Mouse (Mus musculus): ENCODE measurements at regions not wholly inside any gene's neighbourhood (a gene's known extent, or its start where the extent isn't known, plus 50 kb on each side); places are given as distances from the start of the nearest gene placed in this dataset.

DNA sequence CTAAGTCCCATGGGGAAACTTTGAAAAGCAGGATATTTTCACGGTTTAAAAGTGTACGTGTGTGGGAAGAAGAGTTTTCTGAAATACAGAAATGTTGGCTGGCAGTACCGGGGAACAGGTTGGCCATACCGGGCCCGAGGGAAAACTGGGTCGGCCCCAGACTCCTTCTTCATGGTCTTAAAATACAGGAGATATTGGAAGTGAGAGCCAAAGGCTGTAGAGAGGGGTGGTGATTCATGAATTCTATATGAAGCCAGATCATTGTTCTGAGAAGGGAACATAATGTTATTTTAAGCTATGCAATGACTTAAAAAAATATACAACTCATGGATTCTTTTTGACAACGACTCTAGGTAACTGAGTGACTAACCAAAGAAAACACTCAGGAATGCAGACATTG, 133.3 kb upstream of the Atxn1 start:
- Histone ChIP-seq H3K9ac (no peak overlapping the region), H3K36me3 (replicated peaks) (no peaks in the 10 kb centered on the region), H3K27me3 (0 out of 2 replicates have a peak, but pooled peaks cover 3% of the 10 kb centered on the region), H3K4me3 (replicated peaks) (no peak overlapping the region), H3K4me2 (no peak overlapping the region), H3K27ac (no peak overlapping the region), H3K9me3 (no peaks in the 10 kb centered on the region), H3K4me1 (peaks cover 10% of the 10 kb centered on the region; the same call in 1 of the 2 replicates)
- ATAC-seq (ENCODE audit: low FRiP score): no peak
- 89% methylated on average over 7 of the region's 7 CpGs for WGBS

DNA sequence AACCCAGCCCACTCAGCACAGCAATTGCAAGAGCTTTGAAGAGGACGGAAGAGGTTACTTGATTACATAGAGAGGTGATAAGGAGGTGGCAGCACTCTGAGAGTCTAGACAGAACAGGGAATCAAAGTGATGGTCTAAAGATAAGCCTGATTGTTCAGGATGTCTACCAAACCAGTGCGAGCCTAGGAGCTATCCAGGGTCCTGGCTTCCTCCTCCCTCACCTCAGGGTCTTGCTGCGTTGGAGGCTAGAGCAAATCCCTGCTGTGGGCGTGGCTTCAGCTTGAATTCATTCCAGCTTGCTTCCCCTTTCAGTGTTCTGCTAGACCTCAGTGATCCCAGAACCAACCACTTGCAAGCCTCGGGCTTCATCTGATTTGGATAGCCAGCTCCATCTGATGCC, 132.2 kb upstream of the Atxn1 start:
- Histone ChIP-seq H3K9me3 (no peaks in the 10 kb centered on the region), H3K9ac (no peak overlapping the region), H3K27ac (no peak overlapping the region), H3K27me3 (0 out of 2 replicates have a peak, but pooled peaks cover 3% of the 10 kb centered on the region), H3K4me3 (replicated peaks) (no peak overlapping the region), H3K4me1 (peaks cover 10% of the 10 kb centered on the region; the same call in 1 of the 2 replicates), H3K4me2 (no peak overlapping the region), H3K36me3 (replicated peaks) (no peaks in the 10 kb centered on the region)
- ATAC-seq (ENCODE audit: low FRiP score): no peak
- 3% methylated on average over 5 of the region's 5 CpGs for WGBS

DNA sequence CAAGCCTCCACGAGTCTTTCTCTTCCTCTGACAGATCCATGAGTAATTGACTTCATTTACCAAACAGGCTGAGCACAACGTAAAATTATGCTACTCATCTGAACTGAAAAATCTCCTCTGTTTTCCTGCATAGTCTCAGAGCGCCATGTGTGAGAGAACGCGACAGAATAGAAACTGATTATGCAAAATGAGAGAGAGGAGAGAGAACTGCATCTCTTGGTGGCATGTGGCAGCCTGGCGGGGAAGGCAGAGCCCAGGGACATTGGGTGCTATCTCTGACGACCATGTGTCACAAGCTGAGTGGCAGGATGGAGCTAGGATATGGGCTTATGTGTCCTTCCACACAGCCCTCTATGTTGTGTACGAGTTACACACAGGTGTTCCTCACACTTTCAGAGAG, 131.6 kb upstream of the Atxn1 start:
- no peak for ATAC-seq (ENCODE audit: low FRiP score)
- Histone ChIP-seq H3K9ac (no peak overlapping the region), H3K4me3 (replicated peaks) (no peak overlapping the region), H3K27me3 (0 out of 2 replicates have a peak, but pooled peaks cover 3% of the 10 kb centered on the region), H3K27ac (no peak overlapping the region), H3K4me2 (no peak overlapping the region), H3K36me3 (replicated peaks) (no peaks in the 10 kb centered on the region), H3K9me3 (no peaks in the 10 kb centered on the region), H3K4me1 (peaks cover 10% of the 10 kb centered on the region; the same call in 1 of the 2 replicates)
- 64% methylated on average over 8 of the region's 8 CpGs for WGBS

GRCm38 (mm10) chr13:46092787-46093186, 128.0 kb upstream of the Atxn1 start:
- H3K27ac ChIP-seq: no peak overlapping the region
- ATAC-seq (ENCODE audit: low FRiP score): no peak
- H3K9me3 ChIP-seq: 0 out of 2 replicates have a peak, but pooled peaks cover 4% of the 10 kb centered on the region
- no peak overlapping the region for H3K4me3 ChIP-seq (replicated peaks)
- WGBS: 88% methylated on average over 3 of the region's 3 CpGs
- H3K4me2 ChIP-seq: no peak overlapping the region
- 0 out of 2 replicates have a peak, but pooled peaks cover 3% of the 10 kb centered on the region for H3K27me3 ChIP-seq
- H3K4me1 ChIP-seq: peaks cover 10% of the 10 kb centered on the region; the same call in 1 of the 2 replicates
- H3K36me3 ChIP-seq (replicated peaks): no peaks in the 10 kb centered on the region
- H3K9ac ChIP-seq: no peak overlapping the region

DNA sequence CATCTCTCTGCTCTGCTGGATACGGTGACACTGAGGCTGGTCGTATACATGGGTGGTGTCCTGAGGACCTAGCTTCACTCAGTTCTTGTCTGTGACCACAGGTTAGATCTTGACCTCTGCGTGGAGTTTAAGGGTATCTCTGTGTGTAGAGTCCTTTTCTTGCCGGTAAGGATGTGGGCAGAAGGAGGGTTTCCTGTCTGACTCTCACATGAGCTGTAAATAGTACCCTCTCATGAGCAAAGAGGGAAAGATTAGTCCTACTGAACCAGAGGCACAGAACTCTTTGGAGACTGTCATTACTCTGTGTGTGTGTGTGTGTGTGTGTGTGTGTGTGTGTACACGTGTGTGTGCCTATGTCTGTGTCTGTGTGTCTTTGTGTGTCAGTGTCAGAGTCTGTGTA, 126.3 kb upstream of the Atxn1 start:
- Histone ChIP-seq H3K9ac (no peak overlapping the region), H3K27ac (no peak overlapping the region), H3K9me3 (0 out of 2 replicates have a peak, but pooled peaks cover 4% of the 10 kb centered on the region), H3K36me3 (replicated peaks) (no peaks in the 10 kb centered on the region), H3K4me3 (replicated peaks) (no peak overlapping the region), H3K27me3 (0 out of 2 replicates have a peak, but pooled peaks cover 3% of the 10 kb centered on the region), H3K4me1 (no peaks in the 10 kb centered on the region), H3K4me2 (no peak overlapping the region)
- no peak for ATAC-seq (ENCODE audit: low FRiP score)
- WGBS: 88% methylated on average over 5 of the region's 5 CpGs

DNA sequence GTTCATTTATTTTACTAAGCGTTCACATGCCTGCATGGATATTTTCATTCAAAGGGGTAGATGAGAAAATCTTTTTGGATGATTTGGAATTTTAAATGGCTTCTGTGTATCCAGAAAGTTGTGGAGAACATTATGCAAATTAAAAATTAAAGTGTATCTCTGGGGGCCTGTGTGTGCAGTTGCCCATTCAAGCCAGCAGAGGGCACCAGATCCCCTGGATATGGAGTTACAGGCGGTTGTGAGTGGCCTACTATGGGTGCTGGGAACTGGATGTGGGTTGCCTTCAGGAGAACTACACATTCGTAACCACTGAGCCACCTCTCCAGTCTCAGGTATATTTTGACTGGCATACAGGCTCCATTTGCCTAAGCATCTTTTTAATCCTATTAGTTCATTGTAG, 123.4 kb upstream of the Atxn1 start:
- Histone ChIP-seq H3K9ac (no peak overlapping the region), H3K4me2 (no peak overlapping the region), H3K36me3 (replicated peaks) (no peaks in the 10 kb centered on the region), H3K9me3 (0 out of 2 replicates have a peak, but pooled peaks cover 4% of the 10 kb centered on the region), H3K27ac (no peak overlapping the region), H3K4me3 (replicated peaks) (no peak overlapping the region), H3K4me1 (no peaks in the 10 kb centered on the region), H3K27me3 (no peaks in the 10 kb centered on the region)
- WGBS: 86% methylated on average over 3 of the region's 3 CpGs
- no peak for ATAC-seq (ENCODE audit: low FRiP score)

DNA sequence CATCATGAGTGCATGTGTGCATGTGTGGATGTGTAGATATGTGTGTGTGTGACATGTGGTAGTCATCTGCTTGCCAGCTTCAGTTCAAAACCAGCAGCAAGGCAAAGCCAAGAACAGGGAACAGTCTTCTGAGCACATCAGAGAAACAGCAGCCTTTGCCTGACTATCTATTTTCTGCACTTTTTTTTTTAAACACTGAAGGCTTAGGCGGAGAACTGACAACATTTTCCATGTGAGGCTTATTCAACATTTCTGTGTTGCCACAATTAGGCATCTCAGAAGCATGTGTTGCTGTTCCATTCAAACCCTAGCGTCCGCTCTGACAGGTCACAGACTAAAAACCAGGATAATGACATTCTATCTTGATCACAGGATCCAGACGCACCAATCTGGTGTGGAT, 122.9 kb upstream of the Atxn1 start:
- Histone ChIP-seq H3K9ac (no peak overlapping the region), H3K4me3 (replicated peaks) (no peak overlapping the region), H3K4me1 (no peaks in the 10 kb centered on the region), H3K36me3 (replicated peaks) (no peaks in the 10 kb centered on the region), H3K9me3 (0 out of 2 replicates have a peak, but pooled peaks cover 4% of the 10 kb centered on the region), H3K27ac (no peak overlapping the region), H3K4me2 (no peak overlapping the region), H3K27me3 (no peaks in the 10 kb centered on the region)
- ATAC-seq (ENCODE audit: low FRiP score): no peak
- WGBS: 92% methylated on average over 4 of the region's 4 CpGs

DNA sequence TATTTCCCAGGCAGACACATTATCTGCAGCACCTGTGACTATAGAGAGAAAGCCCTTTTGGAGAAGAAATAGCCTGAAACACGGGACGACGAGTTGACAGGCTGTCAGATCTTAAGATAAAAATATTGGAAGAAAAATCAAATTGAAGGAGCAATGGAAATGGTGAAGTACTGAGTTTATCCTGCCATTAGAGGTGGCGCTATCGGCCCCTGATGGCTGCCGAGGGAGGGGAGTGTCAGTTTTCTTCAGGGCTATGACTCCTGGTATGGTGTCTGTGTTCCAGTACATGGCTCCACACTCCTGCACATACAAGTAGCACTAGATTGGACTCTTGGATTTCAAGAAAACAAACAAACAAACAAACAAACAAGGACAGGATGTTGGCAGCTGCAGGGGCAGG, 112.1 kb upstream of the Atxn1 start:
- Histone ChIP-seq H3K4me1 (no peaks in the 10 kb centered on the region), H3K4me3 (replicated peaks) (no peak overlapping the region), H3K27me3 (no peaks in the 10 kb centered on the region), H3K4me2 (no peak overlapping the region), H3K27ac (no peak overlapping the region), H3K9me3 (no peaks in the 10 kb centered on the region), H3K36me3 (replicated peaks) (no peaks in the 10 kb centered on the region), H3K9ac (no peak overlapping the region)
- 88% methylated on average over 6 of the region's 6 CpGs for WGBS
- no peak for ATAC-seq (ENCODE audit: low FRiP score)

DNA sequence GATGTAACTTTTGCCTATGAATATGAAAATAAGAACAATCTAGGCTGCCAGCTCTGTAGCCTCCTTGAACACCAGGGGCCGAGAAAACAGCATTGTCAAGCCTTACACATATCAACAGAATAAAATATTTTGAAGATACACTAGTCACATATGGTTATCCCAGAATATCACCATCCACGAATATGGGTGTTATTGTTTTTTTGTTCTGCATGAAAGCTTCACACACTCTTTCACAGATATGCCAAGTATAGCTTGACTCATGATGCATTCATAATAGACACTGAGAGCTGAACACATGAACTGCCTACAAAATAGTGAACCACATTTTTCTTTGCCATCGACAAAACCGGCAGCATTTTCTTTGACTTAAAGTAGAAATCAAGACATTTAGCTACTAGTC, 106.9 kb upstream of the Atxn1 start:
- Histone ChIP-seq H3K27me3 (no peaks in the 10 kb centered on the region), H3K4me2 (no peak overlapping the region), H3K9me3 (no peaks in the 10 kb centered on the region), H3K4me3 (replicated peaks) (no peak overlapping the region), H3K4me1 (no peaks in the 10 kb centered on the region), H3K27ac (no peak overlapping the region), H3K36me3 (replicated peaks) (no peaks in the 10 kb centered on the region), H3K9ac (no peak overlapping the region)
- 92% methylated on average over 4 of the region's 4 CpGs for WGBS
- no peak for ATAC-seq (ENCODE audit: low FRiP score)

DNA sequence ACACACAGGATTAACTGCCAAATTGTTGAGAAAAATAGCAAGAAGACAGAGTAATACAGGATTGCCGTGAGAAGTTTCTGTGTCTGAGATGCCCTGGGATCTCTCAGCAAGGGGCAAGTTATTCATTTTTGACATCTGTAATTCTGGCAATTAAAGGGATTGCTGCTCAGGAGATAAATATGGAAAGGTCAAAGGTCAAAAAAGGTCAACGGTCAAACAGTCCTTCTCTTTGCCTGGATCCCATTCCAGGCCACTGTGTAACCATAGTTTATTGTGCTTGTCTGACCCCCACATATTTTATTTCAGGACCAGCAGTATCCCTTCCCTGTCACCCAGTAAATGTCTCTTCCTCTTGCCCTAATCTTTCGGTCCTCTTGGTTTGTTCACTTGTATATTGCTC, 104.8 kb upstream of the Atxn1 start:
- Histone ChIP-seq H3K4me3 (replicated peaks) (no peak overlapping the region), H3K27me3 (no peaks in the 10 kb centered on the region), H3K9me3 (no peaks in the 10 kb centered on the region), H3K36me3 (replicated peaks) (no peaks in the 10 kb centered on the region), H3K4me2 (no peak overlapping the region), H3K27ac (no peak overlapping the region), H3K4me1 (no peaks in the 10 kb centered on the region), H3K9ac (no peak overlapping the region)
- no peak for ATAC-seq (ENCODE audit: low FRiP score)
- 72% methylated on average over 3 of the region's 3 CpGs for WGBS

DNA sequence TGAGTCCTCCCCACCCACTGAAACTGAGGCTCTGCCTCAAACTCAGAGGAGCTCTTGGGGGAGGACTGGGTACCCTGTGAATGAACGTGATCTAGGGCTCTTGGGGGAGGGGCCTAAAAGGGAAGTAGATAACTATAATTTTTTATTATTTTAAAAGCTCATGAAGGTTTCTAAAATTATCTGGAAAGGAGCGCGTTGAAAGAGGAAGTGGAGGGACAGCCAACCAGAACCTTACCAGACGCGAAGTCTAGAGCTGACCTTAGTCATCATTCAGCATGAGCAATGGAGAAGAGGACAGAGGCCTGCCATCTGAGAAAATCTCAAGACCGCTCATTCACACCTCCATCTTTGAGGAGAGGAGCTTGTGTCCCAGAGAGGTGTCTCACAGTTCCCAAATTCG, 98.0 kb upstream of the Atxn1 start:
- H3K36me3 ChIP-seq (replicated peaks): no peaks in the 10 kb centered on the region
- ATAC-seq (ENCODE audit: low FRiP score): no peak
- H3K9me3 ChIP-seq: no peaks in the 10 kb centered on the region
- 92% methylated on average over 7 of the region's 7 CpGs for WGBS
- no peaks in the 10 kb centered on the region for H3K4me1 ChIP-seq
- H3K4me3 ChIP-seq (replicated peaks): no peak overlapping the region
- H3K27ac ChIP-seq: no peak overlapping the region
- H3K4me2 ChIP-seq: no peak overlapping the region
- no peak overlapping the region for H3K9ac ChIP-seq
- H3K27me3 ChIP-seq: no peaks in the 10 kb centered on the region

GRCm38 (mm10) chr13:46059870-46060269, 95.1 kb upstream of the Atxn1 start:
- H3K4me3 ChIP-seq (replicated peaks): no peak overlapping the region
- no peak overlapping the region for H3K4me2 ChIP-seq
- no peaks in the 10 kb centered on the region for H3K9me3 ChIP-seq
- H3K36me3 ChIP-seq (replicated peaks): no peaks in the 10 kb centered on the region
- no peaks in the 10 kb centered on the region for H3K27me3 ChIP-seq
- WGBS: 70% methylated on average over 14 of the region's 14 CpGs
- no peaks in the 10 kb centered on the region for H3K4me1 ChIP-seq
- H3K27ac ChIP-seq: no peak overlapping the region
- ATAC-seq (ENCODE audit: low FRiP score): no peak
- H3K9ac ChIP-seq: no peak overlapping the region

GRCm38 (mm10) chr13:46058862-46059261, 94.1 kb upstream of the Atxn1 start:
- H3K4me3 ChIP-seq (replicated peaks): no peak overlapping the region
- 72% methylated on average over 7 of the region's 7 CpGs for WGBS
- no peak for ATAC-seq (ENCODE audit: low FRiP score)
- H3K36me3 ChIP-seq (replicated peaks): no peaks in the 10 kb centered on the region
- H3K9ac ChIP-seq: no peak overlapping the region
- no peak overlapping the region for H3K27ac ChIP-seq
- no peaks in the 10 kb centered on the region for H3K27me3 ChIP-seq
- H3K9me3 ChIP-seq: no peaks in the 10 kb centered on the region
- no peak overlapping the region for H3K4me2 ChIP-seq
- H3K4me1 ChIP-seq: no peaks in the 10 kb centered on the region

All from forebrain, embryonic 12.5 days (tissue).